Mouse (Mus musculus): ENCODE measurements at regions not wholly inside any gene's neighbourhood (a gene's known extent, or its start where the extent isn't known, plus 50 kb on each side); places are given as distances from the start of the nearest gene placed in this dataset.
A peak's percentile ranks its signal among the peaks of the same experiment; 100 is the strongest.
"Not testable (repeated sequence)": the region's sequence is repeated elsewhere in the genome, so short reads cannot be mapped to it uniquely, and the experiment has no call there.

DNA sequence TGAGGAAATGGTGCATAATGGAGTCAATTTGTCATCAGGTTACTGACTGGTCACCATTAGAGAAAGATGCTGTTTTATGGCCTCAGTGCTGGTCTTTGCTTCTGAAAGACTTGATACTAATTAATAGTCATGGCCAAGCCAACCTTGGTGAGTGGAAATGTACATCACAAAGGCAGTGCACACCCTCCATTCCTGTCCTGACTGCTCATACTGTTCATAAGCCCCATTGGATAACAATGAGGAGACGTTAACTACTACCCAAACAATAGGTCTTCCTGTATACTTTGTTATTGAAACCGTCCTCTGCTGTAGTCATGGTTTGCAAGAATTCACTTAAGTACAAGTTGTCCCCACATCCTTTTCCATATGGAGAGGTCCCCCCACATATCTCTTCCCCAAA, 605.8 kb upstream of the Slc35b3 start:
- no peak for DNase-seq (ENCODE audit: low read depth)

DNA sequence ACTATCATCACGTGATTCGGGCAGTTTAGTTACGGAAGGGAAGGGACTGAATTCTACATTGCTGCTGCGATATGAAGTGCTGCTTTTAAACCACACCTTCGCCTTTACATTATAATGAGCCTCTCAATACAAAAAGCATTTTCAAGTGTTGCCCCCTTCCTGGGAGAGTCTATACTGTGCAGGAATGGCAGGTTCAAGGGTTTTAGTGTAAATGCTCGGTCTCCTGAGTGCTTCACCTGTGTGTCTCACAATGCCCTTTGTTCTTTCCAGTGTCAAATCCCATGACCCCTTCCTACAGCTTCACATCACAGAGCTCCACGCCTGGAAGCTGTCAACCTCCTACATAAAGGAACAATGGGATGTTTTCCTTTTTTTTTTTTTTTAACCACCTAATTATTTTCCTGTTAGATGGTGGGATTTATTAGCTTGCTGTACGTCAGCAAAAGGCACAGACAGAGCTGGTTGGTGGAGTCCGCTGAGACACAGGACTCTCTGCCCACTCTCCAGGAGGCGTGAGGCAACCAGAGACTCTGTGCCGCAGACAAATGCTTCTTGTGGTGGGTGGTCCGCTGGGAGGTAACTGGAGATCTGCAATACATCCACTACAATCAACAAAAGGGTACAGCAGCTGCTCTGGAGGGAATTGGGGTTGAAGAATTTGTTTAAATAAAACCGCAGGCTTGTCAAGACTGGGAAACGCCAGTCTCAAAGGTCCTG, 577.2 kb upstream of the Slc35b3 start:
- DNase-seq (ENCODE audit: low read depth), result no peak

DNA sequence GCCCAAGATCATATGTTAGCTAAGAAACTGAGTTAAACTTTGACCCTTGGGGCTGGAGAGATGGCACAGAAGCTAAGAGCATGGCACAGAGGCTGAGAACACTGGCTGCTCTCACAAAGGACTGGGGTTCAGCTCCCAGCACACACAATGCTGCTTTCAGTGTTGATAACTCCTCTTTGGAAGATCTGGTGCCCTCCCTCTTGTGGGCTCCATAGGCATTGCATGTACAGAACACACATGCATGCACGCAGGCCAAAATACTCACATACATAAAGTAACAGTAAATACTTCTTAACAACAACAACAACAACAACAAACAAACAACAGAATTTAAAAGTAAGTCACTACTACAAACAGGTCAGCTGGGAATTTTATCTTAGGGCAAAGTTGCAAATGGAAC, 565.8 kb upstream of the Slc35b3 start:
- DNase-seq (ENCODE audit: low read depth), result no peak

DNA sequence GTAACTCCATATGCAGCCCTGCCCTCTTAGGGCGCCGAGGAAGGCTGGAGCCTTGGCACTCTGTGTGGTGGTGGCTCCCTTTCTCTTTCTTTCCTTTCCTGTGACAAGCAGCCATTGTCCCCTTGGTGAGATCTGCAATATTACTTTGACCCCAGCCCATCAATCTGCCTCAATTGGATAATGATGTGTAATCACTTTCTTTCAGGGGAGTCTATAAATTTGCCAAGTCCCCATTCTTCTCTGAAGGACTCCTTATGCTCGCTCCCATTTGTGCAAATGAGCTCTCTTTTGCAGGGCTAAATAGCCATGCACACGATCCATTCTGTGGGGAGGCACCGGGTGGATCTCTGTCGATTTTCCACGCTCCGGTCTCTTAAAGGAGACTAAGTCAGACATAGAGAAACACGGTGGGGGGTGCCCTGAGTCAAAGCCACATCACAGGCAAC, 563.2 kb upstream of the Slc35b3 start:
- DNase-seq (ENCODE audit: low read depth), result no peak

DNA sequence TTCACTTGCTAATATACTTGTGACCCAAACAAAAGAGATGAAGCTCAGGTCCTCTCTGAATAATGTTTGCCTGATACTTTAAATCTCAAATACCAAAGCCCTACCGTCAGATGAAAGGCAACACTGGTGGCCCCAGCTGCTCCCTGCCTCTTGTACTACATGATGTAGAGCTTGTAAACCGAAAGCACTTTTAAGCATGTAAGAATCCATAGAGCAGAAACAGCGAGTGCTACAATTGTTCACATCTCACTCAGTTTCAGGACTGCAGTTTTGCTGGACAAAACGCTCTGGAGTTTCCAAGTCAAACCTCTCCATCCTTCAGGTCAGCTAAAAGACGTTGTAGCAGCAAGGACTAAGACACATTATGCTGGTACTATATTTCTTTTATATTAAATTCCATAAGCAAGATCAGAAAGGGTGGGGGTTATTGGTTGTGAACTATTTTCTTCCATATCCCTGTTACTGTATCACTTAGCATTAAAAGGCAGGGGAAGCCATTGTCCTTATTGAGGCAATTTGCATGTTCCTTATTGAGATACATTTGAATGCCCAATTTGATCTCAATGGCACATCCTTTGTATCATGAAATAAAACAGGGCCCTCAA, 562.7 kb upstream of the Slc35b3 start:
- no peak for DNase-seq (ENCODE audit: low read depth)

DNA sequence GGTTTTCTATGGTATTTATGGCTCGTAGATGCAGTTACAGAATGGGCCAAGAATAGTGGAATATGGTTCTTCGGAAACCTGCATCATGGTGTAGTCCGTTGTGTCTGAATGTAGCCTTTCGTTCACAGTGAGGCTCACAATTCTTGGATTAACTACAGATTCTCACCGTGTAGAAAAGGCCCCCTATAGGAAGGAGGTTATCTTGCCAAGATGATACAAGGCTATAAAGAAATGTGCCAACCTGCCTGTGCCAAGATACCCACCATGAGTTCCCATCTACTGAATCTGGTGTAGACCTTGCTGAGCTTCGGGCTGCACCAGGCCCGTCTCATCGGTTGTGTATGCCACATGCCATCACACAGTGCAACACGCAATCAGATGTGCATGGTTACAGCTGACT, 560.2 kb upstream of the Slc35b3 start:
- no peak for DNase-seq (ENCODE audit: low read depth)

DNA sequence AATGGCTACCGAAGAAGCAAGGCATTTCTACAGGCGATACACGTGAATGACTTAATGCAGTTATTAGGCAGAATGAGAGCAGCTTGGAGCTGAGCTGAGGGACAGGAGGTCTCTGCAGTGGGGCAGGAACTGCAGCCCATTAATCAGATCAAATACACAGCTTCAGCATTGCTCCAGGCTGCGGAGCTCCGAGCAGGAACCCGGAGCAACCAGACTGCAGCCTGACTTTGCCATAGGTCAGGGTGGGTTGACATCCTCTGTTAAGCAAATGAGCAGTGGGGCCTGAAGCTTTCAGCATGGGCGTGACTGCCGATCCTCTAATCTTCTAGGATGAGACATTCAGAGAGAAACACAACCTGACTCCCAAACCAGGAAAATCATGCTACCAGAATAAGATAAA, 555.4 kb upstream of the Slc35b3 start:
- no peak for DNase-seq (ENCODE audit: low read depth)

DNA sequence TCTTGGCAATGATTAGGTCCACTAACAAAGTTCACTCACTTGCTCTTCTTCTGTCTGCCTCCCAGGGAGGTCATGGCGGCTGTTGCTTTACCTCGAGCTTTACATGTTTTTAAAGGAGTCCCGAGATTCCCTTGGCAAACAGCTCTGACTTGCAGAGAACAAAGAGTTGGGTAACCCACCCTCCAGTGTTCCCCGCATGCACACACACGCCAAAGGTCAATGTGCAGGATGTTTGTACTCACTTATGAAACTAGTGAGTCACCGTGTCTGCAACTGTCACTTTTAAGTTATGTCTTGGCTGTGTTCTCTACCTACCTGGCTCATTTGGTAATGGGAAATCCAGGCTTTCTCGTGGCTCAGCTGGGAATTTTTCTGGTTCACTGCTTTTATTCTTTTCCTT, 529.1 kb upstream of the Slc35b3 start:
- no peak for DNase-seq (ENCODE audit: low read depth)

DNA sequence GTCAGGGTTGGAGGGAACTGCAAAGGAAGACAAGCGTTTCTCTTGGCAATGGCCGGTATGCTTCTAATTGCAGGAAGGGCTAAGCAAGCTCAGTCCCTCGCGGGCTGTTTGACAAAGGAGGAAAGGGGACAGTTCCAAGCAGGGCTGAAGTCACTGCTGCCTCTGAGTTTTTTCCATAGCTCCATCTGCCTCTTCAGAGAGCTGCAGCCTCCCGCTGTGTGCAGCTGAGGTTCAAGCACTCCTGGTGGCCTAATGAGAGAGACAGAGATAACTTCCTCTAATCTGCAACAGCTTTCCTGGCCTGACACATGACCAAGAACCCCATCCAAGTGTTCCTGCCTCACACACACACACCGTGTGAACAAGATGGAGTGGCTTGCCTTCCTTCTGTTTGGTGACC, 511.9 kb upstream of the Slc35b3 start:
- DNase-seq (ENCODE audit: low read depth), result no peak

DNA sequence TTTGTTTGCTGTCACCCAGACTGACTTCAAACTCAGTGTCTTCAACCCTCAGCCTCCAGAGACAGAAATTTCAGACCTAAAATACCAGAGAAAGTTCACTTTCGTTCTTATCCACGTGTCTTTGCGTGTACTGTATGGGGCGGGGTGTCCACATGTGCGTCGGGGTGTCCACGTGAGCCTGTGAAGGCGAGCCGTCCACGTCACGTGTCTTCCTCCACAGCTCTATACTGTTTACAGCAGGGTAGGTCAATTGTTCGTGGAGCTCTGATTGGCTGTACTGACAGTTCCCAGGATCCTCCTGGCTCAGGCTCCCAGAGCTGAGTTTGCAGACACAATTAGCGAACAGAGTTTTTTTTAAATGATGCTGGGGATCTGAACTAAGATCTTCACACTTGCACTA, 481.1 kb upstream of the Slc35b3 start:
- no peak for DNase-seq (ENCODE audit: low read depth)

DNA sequence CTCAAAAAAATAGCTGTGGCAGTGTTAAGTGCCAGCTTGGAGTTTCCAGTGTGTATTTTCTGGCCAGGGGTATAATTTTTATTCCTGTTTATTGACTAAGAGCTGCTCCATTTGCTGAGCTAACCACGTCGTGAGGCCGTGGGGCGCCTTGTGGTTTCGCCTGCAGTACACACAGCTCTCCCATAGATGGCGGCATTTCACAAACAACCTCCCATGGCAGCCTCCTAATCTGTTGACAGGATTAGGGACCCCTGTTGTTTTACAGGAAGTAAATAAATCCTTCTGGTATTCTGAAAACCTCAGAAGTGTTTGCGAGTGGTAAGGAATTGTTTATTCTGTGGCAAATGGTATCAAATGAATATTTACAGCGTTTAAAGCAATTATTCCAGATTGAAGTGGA, 480.2 kb upstream of the Slc35b3 start:
- peak; percentile 10 for DNase-seq (ENCODE audit: low read depth)

DNA sequence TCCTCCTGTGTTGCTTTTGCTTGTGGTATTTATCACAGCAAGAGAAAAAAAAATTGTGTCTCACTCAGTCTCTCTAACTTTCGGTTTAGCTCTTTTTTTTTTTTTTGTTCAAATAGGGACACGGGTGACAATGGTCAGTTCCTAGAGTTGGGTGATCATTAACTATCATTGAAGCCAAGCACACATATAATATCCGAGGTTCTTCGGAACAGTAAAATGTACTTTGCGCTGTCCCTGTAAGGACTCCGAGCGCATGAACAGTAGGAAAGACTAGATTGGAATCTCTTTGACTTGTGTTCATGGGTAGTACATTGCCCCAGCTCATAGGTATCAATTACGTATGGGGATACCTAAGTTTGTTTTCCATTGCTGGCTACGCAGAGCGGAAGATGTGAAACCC, 479.7 kb upstream of the Slc35b3 start:
- DNase-seq (ENCODE audit: low read depth), result no peak

DNA sequence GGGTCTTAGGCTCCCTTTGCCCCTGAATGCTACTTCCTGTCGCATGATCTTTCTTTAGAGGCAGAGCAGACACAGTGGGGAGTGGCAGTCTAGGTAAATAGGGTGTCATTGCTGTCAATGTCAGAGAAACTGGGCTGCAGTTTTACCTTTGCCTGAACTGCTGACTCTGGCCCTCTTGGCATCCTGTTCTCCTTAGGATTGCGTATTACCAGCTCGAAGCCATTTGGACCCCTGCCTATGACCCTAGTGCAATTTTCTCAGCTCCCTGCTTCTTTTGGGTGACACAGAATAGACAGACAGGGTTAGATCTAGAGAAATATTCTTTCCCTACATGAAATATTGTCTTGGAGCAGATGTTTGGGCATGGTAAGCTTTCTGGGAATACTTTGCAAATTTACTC, 467.3 kb upstream of the Slc35b3 start:
- no peak for DNase-seq (ENCODE audit: low read depth)

DNA sequence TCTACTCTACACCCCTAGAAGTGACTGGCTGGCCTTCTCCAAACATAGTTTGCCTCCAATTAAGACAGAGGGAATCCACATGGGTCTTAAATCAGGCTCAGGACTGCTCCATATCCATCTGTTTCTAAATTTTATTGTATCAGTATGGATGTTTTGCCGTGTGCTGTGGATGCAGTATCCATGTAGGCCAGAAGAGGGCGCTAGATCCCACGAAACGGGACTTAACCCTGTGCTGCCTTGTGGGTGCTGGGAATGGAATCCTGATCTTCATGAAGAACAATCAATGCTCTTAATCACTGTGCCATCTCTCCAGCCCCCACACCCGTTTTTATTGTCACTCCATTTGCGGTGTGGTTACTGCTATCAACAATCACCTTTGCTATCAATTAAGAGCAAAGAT, 465.3 kb upstream of the Slc35b3 start:
- DNase-seq (ENCODE audit: low read depth), result no peak

DNA sequence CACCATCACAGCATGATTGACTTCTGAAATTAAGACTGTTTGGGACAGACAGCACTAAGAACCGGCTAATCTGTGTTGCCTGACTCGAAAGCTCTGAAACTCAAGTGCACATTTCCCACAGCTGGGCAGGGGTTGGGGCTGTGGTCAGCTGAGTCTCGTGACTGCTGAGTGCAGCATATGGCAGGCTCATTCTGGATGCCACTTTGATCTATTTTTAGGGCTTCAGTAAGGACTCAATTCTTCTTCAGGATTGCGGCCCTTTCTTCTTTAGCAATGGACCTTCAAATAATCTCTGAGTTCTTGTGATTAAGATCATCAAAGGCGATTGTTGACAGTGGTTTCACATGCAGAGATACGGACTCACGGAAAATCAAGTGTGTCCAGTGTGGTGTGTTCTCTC, 457.5 kb upstream of the Slc35b3 start:
- peak; percentile 3 for DNase-seq (ENCODE audit: low read depth)

DNA sequence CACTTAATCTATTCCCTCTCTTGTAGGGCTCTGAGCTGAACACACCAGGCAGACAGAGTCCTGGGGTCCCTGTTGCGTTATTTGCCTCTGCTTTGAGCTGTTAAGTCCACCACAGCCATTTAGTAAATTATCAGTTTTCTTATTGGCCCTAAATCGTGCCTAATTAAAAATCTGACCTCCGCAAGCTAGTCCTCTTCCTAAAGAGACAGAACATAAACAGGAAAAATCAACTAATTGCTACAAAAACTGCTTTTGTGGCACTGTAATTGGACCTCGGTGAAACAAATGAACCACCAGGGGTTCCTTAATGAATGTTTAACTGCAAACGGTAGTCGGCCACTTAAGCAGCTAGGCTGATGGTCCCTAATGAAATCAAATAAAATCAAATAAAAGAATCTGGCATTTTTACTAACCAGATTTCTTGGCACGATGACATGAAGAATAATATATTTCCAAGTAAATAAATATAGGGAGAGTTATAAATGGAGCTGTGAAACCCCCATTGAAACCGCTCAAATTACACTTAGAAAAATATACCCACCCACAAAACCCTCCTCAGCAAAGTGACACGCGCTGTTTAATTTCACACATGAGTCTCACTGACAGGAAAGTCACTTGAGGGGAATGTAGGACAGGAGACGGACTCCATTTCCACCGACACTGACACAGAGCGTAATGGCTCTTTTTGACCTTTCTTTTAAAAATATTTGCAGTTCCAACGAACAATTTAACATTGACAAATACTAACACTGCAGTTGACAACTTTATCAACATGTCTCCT, 451.0 kb upstream of the Slc35b3 start:
- DNase-seq (ENCODE audit: low read depth), result no peak

DNA sequence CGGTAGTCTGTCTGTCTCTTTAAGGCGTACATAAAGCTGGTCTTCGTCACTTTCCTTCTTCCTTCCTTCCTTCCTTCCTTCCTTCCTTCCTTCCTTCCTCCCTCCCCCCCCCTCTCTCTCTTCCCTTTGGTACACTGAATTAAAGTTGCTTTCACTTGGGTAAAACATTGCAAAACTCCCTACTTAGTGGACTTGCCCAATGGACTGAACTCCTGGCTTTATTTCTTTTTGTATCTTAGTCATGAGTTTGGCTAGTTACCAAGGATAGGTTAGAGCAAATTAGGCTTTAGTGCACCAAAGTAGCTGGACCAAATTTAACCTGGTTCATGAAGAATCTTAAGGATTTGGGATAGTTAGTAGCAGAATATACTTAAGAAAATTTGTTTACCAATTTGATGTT, 431.9 kb upstream of the Slc35b3 start:
- DNase-seq (ENCODE audit: low read depth), result no peak

DNA sequence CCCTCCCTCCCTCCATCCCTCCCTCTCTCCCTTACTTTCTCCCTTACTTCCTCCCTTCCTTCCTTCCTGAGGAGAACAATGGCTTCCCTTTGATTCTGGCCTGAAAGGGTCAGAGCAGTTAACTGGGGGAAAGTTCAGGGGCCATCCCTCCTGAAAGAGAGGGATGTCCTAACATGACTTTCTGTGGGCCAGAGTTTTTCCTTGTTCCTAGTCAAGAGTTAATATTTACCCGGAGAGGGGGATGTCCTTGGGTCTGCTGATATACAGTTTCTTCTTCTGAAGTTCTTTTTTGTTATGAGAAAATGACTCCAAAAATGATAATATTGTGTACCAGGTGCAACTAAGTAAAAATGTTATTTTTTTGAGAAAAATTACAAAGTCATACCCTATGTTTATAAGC, 431.5 kb upstream of the Slc35b3 start:
- DNase-seq (ENCODE audit: low read depth), result not testable (repeated sequence)

DNA sequence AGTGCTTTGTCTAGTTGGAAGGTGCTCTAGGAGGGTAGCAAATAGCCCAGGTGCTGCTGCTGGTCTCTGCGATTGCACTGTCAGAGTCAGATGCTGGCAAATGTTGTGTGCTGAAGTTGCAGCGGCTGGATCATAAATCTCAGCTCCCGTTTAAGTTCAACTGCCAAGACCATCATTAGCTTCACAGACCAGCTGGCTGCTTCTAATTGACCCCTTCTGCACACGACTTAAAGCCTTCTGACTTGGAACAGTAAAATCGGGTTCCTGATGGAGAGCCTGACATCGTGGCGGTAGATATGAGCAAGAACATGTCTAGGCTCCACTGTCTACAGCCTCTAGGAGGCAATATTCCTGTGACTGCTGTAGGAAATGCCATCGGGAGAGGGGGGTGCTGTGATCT, 416.0 kb upstream of the Slc35b3 start:
- DNase-seq (ENCODE audit: low read depth), result peak; percentile 2

DNA sequence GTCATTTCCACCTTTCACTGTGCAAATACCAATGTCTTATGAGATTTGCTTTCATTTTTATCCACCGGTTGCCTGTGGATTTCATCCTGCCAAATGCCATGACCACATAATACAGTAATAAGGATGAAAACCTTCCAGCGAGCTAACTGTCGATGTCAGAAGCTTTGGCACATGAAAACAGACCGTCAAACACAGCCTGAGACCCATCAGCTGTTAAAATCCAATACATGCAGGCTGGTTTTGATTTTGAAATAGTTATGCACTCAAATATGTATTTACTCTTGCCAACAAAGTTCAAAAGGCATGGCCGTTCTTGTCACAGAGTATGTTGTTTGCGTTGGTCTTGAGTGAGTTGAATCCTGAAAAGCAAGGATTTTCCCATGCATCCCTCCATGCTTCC, 415.6 kb upstream of the Slc35b3 start:
- DNase-seq (ENCODE audit: low read depth), result peak; percentile 1

DNA sequence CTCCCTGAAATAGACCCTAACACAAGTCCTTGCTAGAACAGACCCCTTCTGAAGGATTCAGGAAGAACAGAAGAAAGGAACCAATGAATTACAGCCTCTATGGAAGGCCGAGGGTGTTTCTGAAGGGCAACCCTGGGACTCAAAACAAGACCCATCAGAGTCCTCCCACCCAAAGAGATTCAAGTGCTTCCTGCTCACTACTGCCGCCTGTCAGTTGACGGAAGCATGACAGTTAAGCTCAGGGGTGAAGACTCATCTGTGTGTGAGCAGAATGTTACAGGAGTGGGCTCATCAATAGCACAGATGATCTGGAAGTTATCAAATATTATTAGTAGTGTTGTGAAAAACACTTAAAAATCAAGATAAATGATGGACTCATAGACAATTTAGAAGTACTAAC, 411.9 kb upstream of the Slc35b3 start:
- DNase-seq (ENCODE audit: low read depth), result no peak

DNA sequence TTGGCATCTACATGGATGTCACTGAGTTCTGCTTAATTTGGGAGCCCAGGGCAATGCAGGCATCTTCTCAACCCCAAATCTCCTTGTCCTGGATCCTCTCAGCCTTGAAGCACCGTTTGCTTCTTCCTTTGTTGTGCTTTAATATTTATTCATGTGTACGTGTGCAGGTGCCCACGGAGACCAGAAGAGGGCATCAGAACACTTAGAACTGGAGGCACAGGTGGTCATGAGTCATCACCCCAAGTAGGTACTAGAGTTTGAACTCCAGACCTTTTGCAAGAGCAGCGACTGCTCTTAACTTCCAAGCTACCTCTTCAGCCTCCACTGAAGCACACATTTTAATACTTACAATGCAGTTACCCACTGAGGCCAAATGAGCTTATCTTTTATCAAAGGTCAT, 403.0 kb upstream of the Slc35b3 start:
- DNase-seq (ENCODE audit: low read depth), result no peak

DNA sequence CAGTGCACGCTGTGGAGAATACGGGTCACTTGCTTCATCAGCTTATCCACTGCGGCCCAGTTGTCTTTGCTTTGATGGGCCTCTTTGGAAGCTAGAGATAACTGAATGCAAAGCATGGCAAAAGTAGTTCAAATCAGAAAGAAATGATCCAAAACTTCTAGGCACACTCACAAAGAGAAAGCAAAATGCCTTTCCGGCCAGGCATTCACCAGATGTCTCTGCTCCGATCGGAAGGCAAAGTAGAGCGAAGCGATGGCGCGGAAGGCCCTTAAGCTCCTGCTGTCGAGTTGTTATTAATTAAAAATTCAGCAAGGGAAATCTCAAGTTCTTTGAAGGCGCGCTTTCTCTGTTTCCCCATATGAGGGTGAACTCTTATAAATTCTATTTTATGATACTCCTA, 401.9 kb upstream of the Slc35b3 start:
- no peak for DNase-seq (ENCODE audit: low read depth)

Measured in fibroblast of lung, adult 2 months (primary cell).